Mouse (Mus musculus): ENCODE data around the gene Pla2r1.

Pla2r1 gene

DNA sequence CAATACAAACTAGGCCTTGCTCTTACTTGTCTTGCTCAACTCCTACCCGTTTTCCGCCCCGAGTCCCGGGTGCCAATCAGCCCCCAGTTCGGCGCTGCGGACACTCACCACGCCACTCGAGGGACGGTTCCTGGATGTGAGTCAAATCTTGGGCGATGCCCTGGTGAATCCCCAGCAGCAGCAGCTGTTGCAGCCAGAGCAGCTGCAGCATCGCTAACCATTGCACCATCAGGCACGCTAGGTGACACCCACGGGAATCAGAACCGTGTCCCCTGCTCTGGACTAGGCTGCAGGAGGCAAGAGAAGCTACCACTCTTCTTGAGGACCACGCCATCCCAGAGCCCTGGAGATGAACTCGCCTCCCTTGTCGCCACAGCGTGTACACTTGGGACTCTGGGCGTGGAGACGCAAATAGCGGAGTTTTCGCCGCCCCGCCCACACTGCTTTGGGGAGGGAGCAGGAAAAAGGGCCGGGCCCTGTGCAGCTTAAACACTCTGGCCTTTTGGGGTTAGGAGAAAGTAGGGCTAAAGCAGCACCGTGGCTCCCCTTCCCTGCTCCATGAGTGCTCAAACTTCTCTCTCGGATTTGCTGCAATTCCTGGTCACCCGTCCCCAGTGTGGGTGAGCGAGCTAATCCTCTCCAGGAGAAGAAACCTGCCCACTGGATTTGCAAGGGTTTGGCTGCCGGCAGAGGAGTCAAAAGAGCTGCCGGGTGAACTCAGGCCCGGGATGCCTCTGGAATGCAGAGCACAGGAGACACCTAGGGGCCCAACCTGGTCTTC is at the start of gene Pla2r1:
Pla2r1 (minus strand) TSS at position 407 of the 781 bp plus-strand sequence.
- H3K27me3 ChIP-seq (ENCODE audit: control insufficient read depth, insufficient read depth, low read length, poor library complexity, severe bottlenecking) = no peaks in the 10 kb centered on the region
- no peaks in the 10 kb centered on the region for H3K36me3 ChIP-seq (ENCODE audit: control insufficient read depth, insufficient read depth, low read length, poor library complexity, severe bottlenecking)
- no peak for DNase-seq (ENCODE audit: low read depth, low spot score)

DNA sequence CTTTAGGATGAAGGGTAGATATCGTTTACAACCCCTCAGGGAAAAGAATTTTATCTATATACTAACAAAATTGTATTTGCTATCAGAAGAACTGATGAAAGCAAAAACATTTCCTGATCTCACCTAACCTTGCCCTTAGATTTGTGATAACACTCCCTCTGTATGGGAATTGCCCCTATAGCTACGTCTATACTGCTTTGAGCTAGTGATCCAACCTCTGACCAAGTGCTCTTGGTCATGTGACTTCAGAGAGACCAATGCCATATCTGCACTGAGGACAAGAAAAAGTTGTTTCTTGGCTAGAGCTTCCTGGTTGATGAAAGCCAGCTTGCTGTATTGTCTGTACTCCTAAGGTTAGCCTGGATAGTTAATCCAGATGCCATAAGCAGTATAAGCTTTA is 48.2 kb upstream of the Pla2r1 start:
- H3K36me3 ChIP-seq (ENCODE audit: control insufficient read depth, insufficient read depth, low read length, poor library complexity, severe bottlenecking) = no peaks in the 10 kb centered on the region
- H3K27me3 ChIP-seq (ENCODE audit: control insufficient read depth, insufficient read depth, low read length, poor library complexity, severe bottlenecking) = no peaks in the 10 kb centered on the region; the same call in none of the 2 replicates
- DNase-seq (ENCODE audit: low read depth, low spot score) = no peak

- no peak for DNase-seq (ENCODE audit: low read depth, low spot score)
- H3K27me3 ChIP-seq (ENCODE audit: control insufficient read depth, insufficient read depth, low read length, poor library complexity, severe bottlenecking) = no peaks in the 10 kb centered on the region; the same call in none of the 2 replicates
- H3K36me3 ChIP-seq (ENCODE audit: control insufficient read depth, insufficient read depth, low read length, poor library complexity, severe bottlenecking) = no peaks in the 10 kb centered on the region
Observed at GRCm38 (mm10) chr2:60600863-60601262, 47.8 kb upstream of the Pla2r1 start.

GRCm38 (mm10) chr2:60583416-60583815 is 30.3 kb upstream of the Pla2r1 start:
- Histone ChIP-seq H3K36me3 (ENCODE audit: control insufficient read depth, insufficient read depth, low read length, poor library complexity, severe bottlenecking) (no peaks in the 10 kb centered on the region), H3K27me3 (ENCODE audit: control insufficient read depth, insufficient read depth, low read length, poor library complexity, severe bottlenecking) (no peaks in the 10 kb centered on the region)
- DNase-seq (ENCODE audit: low read depth, low spot score) = no peak

GRCm38 (mm10) chr2:60554561-60554960 is 1.5 kb upstream of the Pla2r1 start:
- H3K27me3 ChIP-seq (ENCODE audit: control insufficient read depth, insufficient read depth, low read length, poor library complexity, severe bottlenecking) = no peaks in the 10 kb centered on the region
- no peak for DNase-seq (ENCODE audit: low read depth, low spot score)
- H3K36me3 ChIP-seq (ENCODE audit: control insufficient read depth, insufficient read depth, low read length, poor library complexity, severe bottlenecking) = no peaks in the 10 kb centered on the region

DNA sequence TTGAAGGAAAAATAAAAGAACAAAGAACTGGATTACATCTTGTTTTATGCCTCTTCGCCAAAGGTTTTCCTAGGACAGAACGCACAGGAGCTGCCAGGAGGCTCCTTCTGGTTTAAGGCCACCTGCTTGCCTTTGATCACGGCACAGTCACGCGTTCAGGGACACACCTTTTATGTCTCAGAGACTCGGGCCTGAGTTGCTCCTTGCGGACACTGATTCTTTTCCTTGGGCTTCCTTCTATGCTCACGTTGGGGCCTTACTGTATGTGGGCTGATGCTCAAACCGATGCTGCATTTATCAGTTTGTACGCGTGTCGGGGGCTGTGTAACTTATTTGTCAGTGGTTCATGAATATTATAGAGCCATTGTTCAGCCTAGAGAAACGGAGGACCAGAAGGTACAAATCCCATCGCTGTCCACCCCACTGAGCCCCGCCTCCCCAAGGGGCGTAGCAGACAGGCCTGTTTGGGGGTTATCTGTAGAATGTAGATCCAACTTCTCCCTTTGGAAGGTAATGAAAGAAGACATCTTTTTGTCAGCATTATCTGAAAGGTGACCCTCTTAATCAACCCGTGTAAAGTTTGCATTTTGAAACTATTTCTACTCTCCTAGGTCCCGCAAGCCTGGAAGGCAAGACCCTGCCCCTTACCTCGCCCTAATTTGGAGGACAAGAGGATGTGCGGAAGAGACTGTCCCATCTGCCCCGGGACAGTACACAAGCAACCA is 769 bp downstream of the Pla2r1 start:
- H3K36me3 ChIP-seq (ENCODE audit: control insufficient read depth, insufficient read depth, low read length, poor library complexity, severe bottlenecking) = no peaks in the 10 kb centered on the region
- H3K27me3 ChIP-seq (ENCODE audit: control insufficient read depth, insufficient read depth, low read length, poor library complexity, severe bottlenecking) = no peaks in the 10 kb centered on the region
- DNase-seq (ENCODE audit: low read depth, low spot score) = no peak

DNA sequence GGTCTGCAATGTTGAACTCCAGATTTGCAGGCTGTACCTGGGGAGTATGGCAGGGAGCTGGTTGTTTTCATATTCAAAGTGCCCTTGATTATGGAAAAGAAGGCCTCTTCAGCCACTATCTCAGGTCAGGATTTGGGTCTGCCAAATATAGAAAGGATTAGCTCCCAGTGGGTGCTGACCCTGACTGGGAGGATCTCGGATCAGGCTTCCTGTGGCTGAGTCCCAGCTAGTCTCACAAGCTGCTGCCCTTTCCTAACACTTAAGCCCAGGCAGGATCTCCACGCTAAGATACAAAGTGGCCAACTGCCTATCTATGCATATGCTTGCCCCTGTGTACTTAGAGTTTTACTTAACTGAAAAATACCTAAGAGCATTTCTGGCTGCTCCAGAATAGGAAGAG is 1.4 kb downstream of the Pla2r1 start:
- DNase-seq (ENCODE audit: low read depth, low spot score) = no peak
- no peaks in the 10 kb centered on the region for H3K27me3 ChIP-seq (ENCODE audit: control insufficient read depth, insufficient read depth, low read length, poor library complexity, severe bottlenecking)
- no peaks in the 10 kb centered on the region for H3K36me3 ChIP-seq (ENCODE audit: control insufficient read depth, insufficient read depth, low read length, poor library complexity, severe bottlenecking)

DNA sequence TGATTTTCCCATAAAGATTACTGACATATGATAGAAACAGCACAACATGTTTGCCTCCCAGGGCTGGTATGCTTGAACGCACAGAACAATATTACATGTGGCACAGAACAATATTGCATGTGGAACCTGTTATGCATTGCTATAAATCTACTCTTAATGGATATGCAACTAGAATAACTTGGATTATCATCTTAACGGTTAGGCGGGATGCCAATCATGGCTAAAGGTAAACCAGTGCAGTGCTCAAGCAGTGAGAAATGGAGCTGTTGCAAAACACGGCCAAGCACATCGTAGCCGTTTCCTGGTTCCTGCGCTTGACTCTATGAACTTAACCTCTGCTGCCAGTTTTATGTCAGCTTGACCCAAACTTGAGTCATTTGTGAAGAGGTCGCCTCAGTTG is 2.6 kb downstream of the Pla2r1 start:
- Histone ChIP-seq H3K27me3 (ENCODE audit: control insufficient read depth, insufficient read depth, low read length, poor library complexity, severe bottlenecking) (no peaks in the 10 kb centered on the region), H3K36me3 (ENCODE audit: control insufficient read depth, insufficient read depth, low read length, poor library complexity, severe bottlenecking) (no peaks in the 10 kb centered on the region)
- DNase-seq (ENCODE audit: low read depth, low spot score) = no peak

GRCm38 (mm10) chr2:60549851-60550250 is 3.3 kb downstream of the Pla2r1 start:
- H3K27me3 ChIP-seq (ENCODE audit: control insufficient read depth, insufficient read depth, low read length, poor library complexity, severe bottlenecking) = no peaks in the 10 kb centered on the region
- DNase-seq (ENCODE audit: low read depth, low spot score) = no peak
- H3K36me3 ChIP-seq (ENCODE audit: control insufficient read depth, insufficient read depth, low read length, poor library complexity, severe bottlenecking) = no peaks in the 10 kb centered on the region

GRCm38 (mm10) chr2:60546082-60546481 is 7.0 kb downstream of the Pla2r1 start:
- H3K27me3 ChIP-seq (ENCODE audit: control insufficient read depth, insufficient read depth, low read length, poor library complexity, severe bottlenecking) = no peaks in the 10 kb centered on the region
- H3K36me3 ChIP-seq (ENCODE audit: control insufficient read depth, insufficient read depth, low read length, poor library complexity, severe bottlenecking) = no peaks in the 10 kb centered on the region
- DNase-seq (ENCODE audit: low read depth, low spot score) = no peak

GRCm38 (mm10) chr2:60544006-60544405 is 9.1 kb downstream of the Pla2r1 start:
- no peaks in the 10 kb centered on the region for H3K27me3 ChIP-seq (ENCODE audit: control insufficient read depth, insufficient read depth, low read length, poor library complexity, severe bottlenecking)
- DNase-seq (ENCODE audit: low read depth, low spot score) = no peak
- no peaks in the 10 kb centered on the region for H3K36me3 ChIP-seq (ENCODE audit: control insufficient read depth, insufficient read depth, low read length, poor library complexity, severe bottlenecking)

GRCm38 (mm10) chr2:60541745-60542144 is 11.4 kb downstream of the Pla2r1 start:
- H3K36me3 ChIP-seq (ENCODE audit: control insufficient read depth, insufficient read depth, low read length, poor library complexity, severe bottlenecking) = no peaks in the 10 kb centered on the region
- H3K27me3 ChIP-seq (ENCODE audit: control insufficient read depth, insufficient read depth, low read length, poor library complexity, severe bottlenecking) = no peaks in the 10 kb centered on the region
- DNase-seq (ENCODE audit: low read depth, low spot score) = no peak

DNA sequence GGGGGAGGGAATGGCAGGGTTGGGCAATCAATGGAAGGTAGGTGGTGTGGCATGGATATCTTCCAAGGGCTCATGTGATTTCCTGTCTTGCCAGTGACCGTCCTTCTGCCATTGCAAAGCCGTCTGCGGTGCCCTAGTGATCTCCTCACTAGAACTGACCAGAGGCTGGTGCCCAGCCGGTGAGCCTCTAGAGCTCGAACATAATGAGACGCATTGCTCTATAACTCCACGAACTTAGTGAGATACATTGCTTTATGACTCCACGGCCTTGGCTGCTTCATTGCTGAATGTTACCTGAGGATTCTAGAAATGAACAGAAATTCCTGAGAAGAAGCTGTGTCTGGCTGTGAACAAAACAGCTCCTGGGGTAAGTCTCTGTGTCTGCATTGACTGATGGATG is 12.8 kb downstream of the Pla2r1 start:
- Histone ChIP-seq H3K36me3 (ENCODE audit: control insufficient read depth, insufficient read depth, low read length, poor library complexity, severe bottlenecking) (no peaks in the 10 kb centered on the region), H3K27me3 (ENCODE audit: control insufficient read depth, insufficient read depth, low read length, poor library complexity, severe bottlenecking) (no peaks in the 10 kb centered on the region)
- DNase-seq (ENCODE audit: low read depth, low spot score) = no peak

DNA sequence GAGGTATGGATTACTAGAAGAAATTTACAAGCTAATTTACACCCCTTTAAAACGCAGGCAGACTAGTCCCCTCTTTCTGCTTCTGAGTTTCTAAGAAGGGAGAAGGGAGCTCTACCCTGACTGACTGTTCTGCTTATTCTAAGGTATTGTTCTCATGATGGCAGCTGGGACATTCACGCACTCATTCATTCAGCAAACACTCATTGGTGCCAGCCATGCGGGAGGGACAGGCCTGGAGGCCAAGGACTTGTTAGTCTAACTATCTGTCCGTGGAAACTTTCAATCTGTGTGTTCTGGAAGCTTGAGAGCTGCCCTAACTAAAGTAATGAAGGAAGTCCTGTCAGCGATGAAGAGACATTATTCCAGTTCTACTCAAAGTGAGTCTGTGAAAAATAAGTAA is 14.4 kb downstream of the Pla2r1 start:
- no peak for DNase-seq (ENCODE audit: low read depth, low spot score)
- no peaks in the 10 kb centered on the region for H3K27me3 ChIP-seq (ENCODE audit: control insufficient read depth, insufficient read depth, low read length, poor library complexity, severe bottlenecking)
- H3K36me3 ChIP-seq (ENCODE audit: control insufficient read depth, insufficient read depth, low read length, poor library complexity, severe bottlenecking) = no peaks in the 10 kb centered on the region

- Histone ChIP-seq H3K36me3 (ENCODE audit: control insufficient read depth, insufficient read depth, low read length, poor library complexity, severe bottlenecking) (no peaks in the 10 kb centered on the region), H3K27me3 (ENCODE audit: control insufficient read depth, insufficient read depth, low read length, poor library complexity, severe bottlenecking) (no peaks in the 10 kb centered on the region)
- no peak for DNase-seq (ENCODE audit: low read depth, low spot score)
Observed at GRCm38 (mm10) chr2:60538274-60538673, 14.8 kb downstream of the Pla2r1 start.

Data from splenic B cell, adult 2 months (primary cell).